Mouse (Mus musculus): ENCODE data around the gene Slc15a5.

Gene Slc15a5

GRCm38 (mm10) chr6:138055572-138055971 is 24.1 kb downstream of the Slc15a5 start:
- DNase-seq (ENCODE audit: low spot score in 2 of 2), result no peak

DNA sequence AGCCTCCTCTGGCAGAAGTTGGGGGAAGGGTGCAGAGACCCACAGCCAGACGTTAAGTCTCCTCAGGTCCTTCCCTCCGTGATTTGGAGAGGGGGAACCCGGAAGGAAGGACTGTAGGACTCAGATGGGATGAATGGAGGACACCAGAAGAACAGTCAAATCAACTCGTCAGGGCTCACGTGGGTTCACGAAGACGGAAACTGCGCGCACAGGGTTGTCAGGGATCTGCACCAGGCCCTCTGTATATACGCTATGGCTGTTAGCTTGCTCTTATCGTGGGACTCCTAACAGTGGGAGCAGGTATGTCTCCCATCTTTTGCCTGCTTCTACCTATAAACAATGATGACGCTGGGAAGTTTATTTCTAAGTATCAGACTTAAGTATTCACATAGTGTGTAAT is 24.8 kb downstream of the Slc15a5 start:
- DNase-seq (ENCODE audit: low spot score in 2 of 2), result no peak

- no peak for DNase-seq (ENCODE audit: low spot score in 2 of 2)
Measured at GRCm38 (mm10) chr6:138054166-138054565, 25.6 kb downstream of the Slc15a5 start.

- DNase-seq (ENCODE audit: low spot score in 2 of 2), result no peak
Measured at GRCm38 (mm10) chr6:138053686-138054085, 26.0 kb downstream of the Slc15a5 start.

GRCm38 (mm10) chr6:138045364-138045763 is 34.4 kb downstream of the Slc15a5 start:
- DNase-seq (ENCODE audit: low spot score in 2 of 2), result no peak

DNA sequence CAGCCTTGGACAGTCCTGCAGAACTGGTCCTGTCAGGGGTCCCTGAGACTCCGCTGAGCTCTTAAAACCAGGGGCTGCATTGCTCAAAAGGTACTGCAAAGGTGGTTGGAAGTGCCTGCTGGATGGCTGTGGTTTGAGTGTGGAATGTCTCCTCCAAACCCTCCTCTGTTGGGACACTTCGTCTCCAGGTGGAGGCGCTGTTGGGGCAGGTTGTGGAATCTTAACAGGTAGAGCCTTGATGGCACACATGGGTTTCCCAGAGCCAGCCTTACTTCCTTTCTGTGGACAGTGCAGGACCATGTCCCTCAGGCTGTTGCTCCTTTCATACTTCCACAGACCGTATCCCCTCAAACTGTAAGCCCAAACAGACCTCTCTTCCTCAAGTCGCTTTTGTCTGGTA is 36.8 kb downstream of the Slc15a5 start:
- no peak for DNase-seq (ENCODE audit: low spot score in 2 of 2)

- no peak for DNase-seq (ENCODE audit: low spot score in 2 of 2)
Measured at GRCm38 (mm10) chr6:138041865-138042264, 37.9 kb downstream of the Slc15a5 start.

- no peak for DNase-seq (ENCODE audit: low spot score in 2 of 2)
Measured at GRCm38 (mm10) chr6:138037587-138037986, 42.1 kb downstream of the Slc15a5 start.

DNA sequence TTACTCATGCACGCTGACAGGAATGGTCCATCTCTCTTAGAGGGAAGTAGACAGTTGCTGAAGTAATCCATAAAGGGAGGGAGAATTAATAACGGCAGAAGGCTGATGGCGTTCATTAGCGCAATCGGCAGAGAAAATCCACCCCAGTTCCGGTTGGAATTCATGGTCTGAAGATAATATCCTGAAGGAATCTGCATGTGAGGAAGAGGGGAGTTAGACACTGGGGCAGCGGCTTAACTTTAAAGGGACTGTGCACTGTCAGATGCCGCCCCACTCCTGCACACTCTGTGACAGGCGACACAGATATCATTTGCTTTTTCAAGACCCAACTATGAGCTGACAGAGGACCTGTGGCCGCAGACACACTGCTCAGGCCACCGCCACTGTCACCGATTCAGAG is 42.8 kb downstream of the Slc15a5 start:
- no peak for DNase-seq (ENCODE audit: low spot score in 2 of 2)

DNA sequence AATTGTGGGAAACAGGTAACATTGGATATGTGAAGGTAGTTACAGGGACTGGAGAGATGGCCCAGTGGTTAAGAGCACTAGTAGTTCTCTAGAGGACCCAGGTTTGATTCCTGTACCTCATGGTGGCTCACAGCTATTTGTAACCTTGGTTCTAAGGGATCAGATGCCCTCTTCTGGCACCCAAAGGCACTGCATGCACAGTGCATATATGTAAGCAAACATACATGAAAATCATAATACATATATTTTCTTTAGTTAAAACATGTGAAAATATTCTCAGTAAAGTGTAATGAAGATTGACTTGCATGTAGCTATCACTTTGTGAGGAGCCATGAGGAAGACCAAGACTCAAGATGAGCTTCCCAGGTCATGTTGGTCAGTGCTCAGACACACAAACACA is 62.8 kb downstream of the Slc15a5 start:
- DNase-seq (ENCODE audit: low spot score in 2 of 2), result no peak

DNA sequence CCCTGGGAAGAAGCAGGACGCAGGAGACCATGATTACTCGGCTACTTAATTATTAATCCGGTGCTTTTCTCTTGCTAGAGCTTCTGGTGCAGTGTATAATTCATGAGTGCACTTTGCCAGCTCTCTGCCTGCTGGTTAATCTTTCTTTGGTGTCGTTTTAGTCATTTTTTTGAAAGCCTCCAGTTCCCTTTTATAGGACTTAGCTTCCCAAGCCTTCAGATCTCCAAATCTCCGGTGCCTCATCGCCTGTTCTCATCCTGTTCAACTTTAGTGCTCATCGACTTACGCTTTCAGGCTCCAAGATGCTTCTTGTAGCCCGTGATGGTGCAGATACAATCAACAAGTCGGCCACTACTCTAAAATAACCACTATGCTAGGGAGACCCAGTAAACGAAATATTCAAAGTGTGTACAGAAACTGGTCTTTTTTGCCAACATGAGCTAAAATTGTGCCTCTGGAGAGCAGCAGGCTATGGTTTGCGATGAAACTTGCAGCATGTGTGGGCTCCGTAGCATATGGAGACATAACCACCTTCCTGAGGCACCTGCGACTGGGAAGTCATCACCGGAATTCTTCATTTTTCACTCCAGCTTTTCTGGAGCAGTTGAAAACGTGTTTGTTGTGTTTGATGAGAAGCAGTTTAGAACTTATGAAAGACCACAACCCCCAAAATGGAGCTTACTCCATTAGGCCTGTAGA is 64.6 kb downstream of the Slc15a5 start:
- DNase-seq (ENCODE audit: low spot score in 2 of 2), result no peak

DNA sequence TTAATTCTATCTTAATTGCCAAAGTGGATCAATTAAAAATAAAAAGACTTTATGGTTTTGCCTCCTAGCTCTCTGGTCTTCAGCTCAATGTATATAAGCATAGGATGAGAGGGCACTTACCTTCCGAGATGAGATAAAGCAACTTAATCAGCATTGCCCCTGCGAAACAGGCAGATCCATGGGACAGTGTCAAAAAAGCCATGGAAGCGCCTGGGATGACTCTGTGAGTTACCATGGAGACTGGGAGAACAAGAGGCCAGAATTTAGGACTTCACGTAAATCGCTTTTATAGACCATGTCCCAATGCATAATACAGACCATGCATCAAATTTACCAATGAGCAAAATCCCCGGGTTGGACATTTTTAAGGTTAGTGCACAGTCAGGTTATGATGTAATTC is 67.8 kb downstream of the Slc15a5 start:
- DNase-seq (ENCODE audit: low spot score in 2 of 2), result no peak

- no peak for DNase-seq (ENCODE audit: low spot score in 2 of 2)
Measured at GRCm38 (mm10) chr6:138007705-138008104, 72.0 kb downstream of the Slc15a5 start.

DNA sequence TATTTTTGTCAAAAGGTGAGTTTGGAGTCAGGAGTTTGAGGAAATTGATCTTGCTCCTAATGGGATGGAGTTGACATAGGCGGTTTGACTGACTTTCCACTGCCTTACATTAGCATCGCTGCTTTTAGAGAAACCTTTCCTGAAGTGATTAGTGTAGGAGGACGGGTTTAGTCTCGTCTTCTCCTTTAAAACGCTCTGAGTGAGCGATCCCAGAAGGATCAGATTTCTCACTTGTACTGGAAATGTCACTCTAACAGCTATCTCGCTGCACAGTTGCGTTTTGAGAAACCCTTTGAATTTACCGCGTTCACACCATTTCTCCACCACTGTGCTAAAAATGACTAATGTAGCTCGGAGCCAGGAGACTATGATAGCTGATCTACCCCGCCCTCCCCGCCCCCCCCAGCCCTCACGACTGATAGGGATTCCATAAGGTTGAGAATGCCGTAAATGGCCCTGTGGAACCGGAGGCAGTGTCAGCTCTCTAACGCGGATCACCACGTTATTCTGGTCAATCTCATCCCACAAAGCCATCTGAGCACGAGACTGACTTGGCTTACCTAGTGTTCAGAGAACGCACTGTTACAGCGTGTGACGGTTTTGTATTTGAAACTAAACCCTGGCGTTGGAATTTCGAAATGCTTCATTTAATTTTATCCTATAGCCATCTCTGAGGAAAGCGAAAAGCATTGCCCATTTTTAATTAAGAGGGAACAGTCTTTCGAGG is 73.0 kb downstream of the Slc15a5 start:
- no peak for DNase-seq (ENCODE audit: low spot score in 2 of 2)

GRCm38 (mm10) chr6:137989853-137990252 is 89.9 kb downstream of the Slc15a5 start:
- DNase-seq (ENCODE audit: low spot score in 2 of 2), result no peak

DNA sequence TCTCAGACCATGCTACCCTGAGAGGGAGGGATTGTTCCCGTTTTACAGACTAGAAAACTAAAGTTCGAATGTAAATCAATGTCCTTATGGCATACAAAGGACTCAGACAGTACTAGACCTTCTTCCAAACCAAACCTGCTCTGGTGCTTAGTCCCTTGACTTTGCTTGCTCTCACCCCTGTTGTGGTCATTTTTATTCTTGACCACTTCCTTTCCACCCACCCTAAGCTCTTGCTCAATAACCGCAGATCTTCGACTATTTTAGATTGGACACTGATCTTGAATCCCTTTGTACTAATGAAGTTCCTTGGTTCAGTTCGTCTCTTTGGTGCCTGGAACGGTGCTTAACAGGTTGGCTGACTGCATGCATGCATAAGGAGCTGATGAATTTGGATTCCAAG is 94.5 kb downstream of the Slc15a5 start:
- DNase-seq (ENCODE audit: low spot score in 2 of 2), result no peak

DNA sequence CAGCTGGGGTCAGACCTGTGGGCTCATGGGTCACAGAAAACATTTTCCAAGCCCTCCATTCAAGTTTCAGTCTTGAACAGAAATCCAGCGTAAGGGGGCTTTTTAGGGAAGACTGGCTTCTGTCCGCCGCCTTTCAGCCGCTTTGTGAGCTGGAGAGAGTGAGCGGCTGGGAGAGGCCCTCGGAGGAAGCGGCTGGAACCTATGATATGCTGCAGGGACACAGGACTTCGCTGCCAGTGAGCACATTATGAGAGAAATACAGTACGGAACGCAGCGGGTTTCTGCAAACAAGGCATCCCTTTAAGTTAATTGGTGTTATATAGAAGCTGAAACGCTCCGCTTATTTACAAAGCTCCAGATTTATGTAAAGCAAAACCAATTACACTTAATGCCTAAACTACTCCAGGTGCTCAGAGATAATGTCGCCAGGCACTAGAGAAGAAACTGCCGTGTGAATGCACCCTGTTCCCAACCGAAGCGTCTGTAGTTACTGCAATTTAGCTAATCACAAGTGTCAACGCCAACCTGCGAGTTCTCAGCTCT is 97.5 kb downstream of the Slc15a5 start:
- DNase-seq (ENCODE audit: low spot score in 2 of 2), result no peak

DNA sequence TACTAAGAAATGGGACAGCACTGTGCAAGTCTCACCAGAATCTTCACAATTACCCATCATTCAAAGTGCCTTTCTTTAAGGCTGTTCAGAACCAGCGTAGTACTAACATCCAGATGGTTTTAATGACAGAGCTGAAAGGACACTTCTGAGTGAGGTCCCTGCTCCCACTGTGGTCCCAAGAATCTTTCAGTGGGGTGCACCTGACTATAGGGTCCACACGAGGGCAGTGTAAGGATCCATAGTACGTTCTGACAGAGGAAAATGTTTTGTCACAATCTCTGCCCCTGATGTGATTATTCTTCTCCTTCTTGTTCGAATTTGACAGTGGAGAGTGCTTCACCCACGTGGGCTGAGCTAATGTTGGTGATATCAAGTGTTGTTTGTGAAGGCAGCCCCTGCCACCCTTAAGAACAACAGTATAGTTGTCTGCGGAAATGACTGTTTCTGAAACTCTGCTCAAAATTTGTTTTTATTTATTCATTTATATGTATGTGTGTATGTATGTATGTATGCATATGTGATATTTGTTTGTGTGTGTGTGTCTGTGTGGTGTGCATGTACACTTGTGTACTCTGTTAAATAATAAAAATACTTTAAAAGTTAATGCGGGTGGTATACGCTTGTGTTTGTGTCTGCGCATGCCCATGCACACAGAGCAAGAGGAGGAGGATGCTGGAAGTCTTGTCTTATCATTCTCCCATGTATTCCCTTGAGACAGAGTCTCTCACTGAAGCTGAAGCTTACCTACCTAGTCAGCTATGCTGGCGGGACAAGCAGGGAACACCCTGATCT is 98.6 kb downstream of the Slc15a5 start:
- DNase-seq (ENCODE audit: low spot score in 2 of 2), result peak in 1 of 2 experiments; percentile 30

DNA sequence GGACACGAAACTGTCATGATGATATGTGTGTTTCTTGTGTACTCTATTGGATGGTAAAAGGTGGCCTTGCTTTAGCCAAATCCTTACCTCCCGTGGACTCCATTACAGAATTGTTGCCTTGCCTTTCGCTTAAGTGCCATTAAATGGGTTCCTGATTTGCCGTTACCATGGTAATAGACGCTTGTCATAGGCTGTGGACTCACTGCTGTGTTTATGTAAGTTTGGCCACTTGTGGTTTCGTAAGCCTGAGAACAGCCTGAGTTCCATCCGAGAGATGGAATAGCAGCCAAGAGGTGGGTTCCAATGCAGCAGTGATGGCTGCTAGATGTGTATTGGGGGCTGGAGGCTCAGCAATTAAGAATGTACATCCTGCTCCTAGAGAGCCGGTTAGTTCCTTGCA is 99.3 kb downstream of the Slc15a5 start:
- no peak for DNase-seq (ENCODE audit: low spot score in 2 of 2)

GRCm38 (mm10) chr6:137979802-137980201 is 99.9 kb downstream of the Slc15a5 start:
- DNase-seq (ENCODE audit: low spot score in 2 of 2), result no peak

- DNase-seq (ENCODE audit: low spot score in 2 of 2), result no peak
Measured at GRCm38 (mm10) chr6:137976021-137976420, 103.7 kb downstream of the Slc15a5 start.

- DNase-seq (ENCODE audit: low spot score in 2 of 2), result no peak
Measured at GRCm38 (mm10) chr6:137963703-137964102, 116.0 kb downstream of the Slc15a5 start.

All from frontal cortex, postnatal 10 days (tissue).